Mouse (Mus musculus) myocyte (in vitro differentiated cells): ENCODE measurements at regions not wholly inside any gene's neighbourhood (a gene's known extent, or its start where the extent isn't known, plus 50 kb on each side); places are given as distances from the start of the nearest gene placed in this dataset.

Experiments
- CEBPB ChIP-seq: IDR thresholded peaks from 2 replicates; pipeline ENCODE4 v1.6.1; 2011; ENCODE audit warnings: mild to moderate bottlenecking, moderate library complexity; ENCODE audit not compliant: poor library complexity, insufficient read depth, severe bottlenecking
- MAX ChIP-seq: IDR thresholded peaks from one replicate; pipeline ENCODE4 v1.6.1; 2011; ENCODE audit warnings: low read depth, mild to moderate bottlenecking, control low read depth
- MYOG ChIP-seq, 3 experiments: IDR thresholded peaks; one replicate each; pipeline ENCODE4 v1.6.1; 2011; ENCODE audit warnings: control low read depth in 2 of 3, low read depth in 2 of 3, mild to moderate bottlenecking in 2 of 3; ENCODE audit not compliant: insufficient read length in 2 of 3, control insufficient read depth in 1 of 3, insufficient read depth in 1 of 3
- POLR2A ChIP-seq: IDR thresholded peaks from one replicate; pipeline ENCODE4 v1.6.1; 2011; ENCODE audit warnings: low read depth, mild to moderate bottlenecking, control low read depth, moderate library complexity; ENCODE audit not compliant: insufficient read length
- POLR2AphosphoS2 ChIP-seq: IDR thresholded peaks from one replicate; pipeline ENCODE4 v1.6.1; 2011; ENCODE audit warnings: low read depth, control low read depth; ENCODE audit not compliant: insufficient read length
- REST ChIP-seq: IDR thresholded peaks from one replicate; pipeline ENCODE4 v1.6.1; 2011; ENCODE audit warnings: mild to moderate bottlenecking, control low read depth, moderate library complexity; ENCODE audit not compliant: insufficient read depth, insufficient read length
- TCF12 ChIP-seq: IDR thresholded peaks from one replicate; pipeline ENCODE4 v1.6.1; 2011; ENCODE audit warnings: mild to moderate bottlenecking, control low read depth; ENCODE audit not compliant: poor library complexity, insufficient read depth, severe bottlenecking
- TCF3 ChIP-seq: IDR thresholded peaks from one replicate; pipeline ENCODE4 v1.6.1; 2011; ENCODE audit warnings: low read depth, control low read depth; ENCODE audit not compliant: insufficient read length
- USF1 ChIP-seq: IDR thresholded peaks from one replicate; pipeline ENCODE4 v1.6.1; 2011; ENCODE audit warnings: low read depth, mild to moderate bottlenecking, control low read depth, moderate library complexity

DNA sequence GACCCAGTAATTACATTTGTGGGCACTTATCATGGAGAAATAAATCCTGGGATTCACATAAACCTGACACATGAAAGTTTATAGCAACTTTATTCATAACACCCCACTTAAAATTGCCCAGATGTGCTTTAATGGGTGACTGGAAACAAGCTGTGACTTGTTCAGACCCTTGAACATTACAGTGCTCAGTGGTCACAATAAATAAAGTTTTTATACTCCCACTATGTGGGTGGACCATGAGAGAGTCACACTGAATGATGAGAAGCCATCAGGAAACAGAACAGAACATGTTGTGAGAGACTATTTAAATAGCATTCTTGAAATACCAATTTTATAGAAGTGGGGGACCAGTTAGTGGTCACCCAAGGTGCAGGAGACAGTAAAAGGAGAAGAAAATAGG, 588.1 kb downstream of the Hs3st4 start:
- TF ChIP-seq MAX = no peak
- TF ChIP-seq POLR2A = no peak
- TF ChIP-seq MYOG (IDR thresholded peaks at IDR 0.05; ENCODE audit: control insufficient read depth in 1 of 3, insufficient read depth in 1 of 3, insufficient read length in 2 of 3, low read depth in 2 of 3) = no peak
- TF ChIP-seq USF1 = no peak
- TF ChIP-seq TCF3 = no peak
- no peak for TF ChIP-seq TCF12
- TF ChIP-seq POLR2AphosphoS2 = no peak
- TF ChIP-seq REST = no peak
- no peak for TF ChIP-seq CEBPB
